Comparison of ENCODE assay signal across 14 mouse cellular contexts in the genomic region with DNA sequence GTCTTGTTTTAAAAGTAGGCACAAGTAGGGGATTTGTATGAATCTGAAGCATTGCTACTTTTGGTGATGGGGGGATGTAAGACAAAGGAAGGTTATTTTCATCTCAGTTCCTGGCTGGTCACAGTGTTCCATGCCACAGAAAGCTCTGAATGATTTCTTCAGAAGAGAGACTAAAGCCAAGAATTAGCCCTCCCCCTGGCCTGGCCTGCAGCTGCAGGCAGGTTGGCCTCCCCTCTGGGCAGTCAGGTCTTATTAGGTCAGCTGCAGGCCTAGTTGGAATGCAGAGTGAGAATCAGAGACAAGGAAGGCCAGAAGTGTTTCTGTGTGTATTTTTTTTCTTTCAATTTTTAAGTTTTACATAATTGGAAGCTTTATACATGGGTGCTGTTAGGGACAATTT.
DNase-seq lines count a peak whose midpoint lies in the region; ATAC-seq and TF ChIP-seq lines count a peak whose summit lies in the region.
"Had no signal": no experiment of that assay in that cellular context is flagged by ENCODE, and none has a peak within 500 bp of the region (broad histone marks: within the 10 kb centered on the region; RNA-seq: fewer than 3 reads in every experiment).

No protein-coding gene starts in this region.

- no peak for TF ChIP-seq CTCF in cerebellum, adult 2 months (IDR thresholded peaks at IDR 0.05; ENCODE audit: borderline replicate concordance, insufficient read depth, low read depth, low read length)

- no peak overlapping the region for H3K9ac ChIP-seq in forebrain, embryonic 14.5 days (ENCODE audit: low read length)
- H3K9ac ChIP-seq: hindbrain, embryonic 14.5 days; lung, embryonic 14.5 days; stomach, embryonic 15.5 days had no signal

- no peak overlapping the region for H3K4me3 ChIP-seq in cerebellum, adult 2 months (replicated peaks; ENCODE audit: insufficient read depth, low read depth, low read length)
- H3K4me3 ChIP-seq in embryonic facial prominence, embryonic 10.5 days: no peak overlapping the region
- no peak overlapping the region for H3K4me3 ChIP-seq in forebrain, embryonic 14.5 days (ENCODE audit: low read depth, low read length)
- H3K4me3 ChIP-seq: stomach, embryonic 15.5 days had no signal

- no peaks in the 10 kb centered on the region for H3K27me3 ChIP-seq in cerebellum, adult 2 months (ENCODE audit: control insufficient read depth, insufficient read depth, low read length)
- no peaks in the 10 kb centered on the region for H3K27me3 ChIP-seq in embryonic facial prominence, embryonic 10.5 days (replicated peaks; ENCODE audit: low read depth, poor library complexity, severe bottlenecking)
- no peaks in the 10 kb centered on the region for H3K27me3 ChIP-seq in forebrain, embryonic 14.5 days (replicated peaks; ENCODE audit: control insufficient read depth, insufficient read depth, low read length)
- H3K27me3 ChIP-seq: stomach, embryonic 15.5 days had no signal

- H3K27ac ChIP-seq in cerebellum, adult 2 months (ENCODE audit: insufficient read depth, low read length): no peak overlapping the region
- H3K27ac ChIP-seq in embryonic facial prominence, embryonic 10.5 days (replicated peaks): peak overlapping the region; percentile 14; the same call in 1 of the 2 replicates
- H3K27ac ChIP-seq in forebrain, embryonic 14.5 days (ENCODE audit: low read depth, low read length): no peak overlapping the region
- H3K27ac ChIP-seq: hindbrain, embryonic 14.5 days; stomach, embryonic 15.5 days had no signal

- no peak for ATAC-seq in forebrain, embryonic 14.5 days

- no peaks in the 10 kb centered on the region for H3K36me3 ChIP-seq in embryonic facial prominence, embryonic 10.5 days (replicated peaks)
- H3K36me3 ChIP-seq in forebrain, embryonic 14.5 days (ENCODE audit: control insufficient read depth, insufficient read depth, low read length): no peaks in the 10 kb centered on the region
- H3K36me3 ChIP-seq: stomach, embryonic 15.5 days had no signal

- H3K4me2 ChIP-seq in forebrain, embryonic 14.5 days (ENCODE audit: low read length): no peak overlapping the region
- H3K4me2 ChIP-seq: heart, embryonic 11.5 days; hindbrain, embryonic 14.5 days; lung, embryonic 14.5 days; midbrain, embryonic 11.5 days; stomach, embryonic 15.5 days had no signal

- peaks cover 6% of the 10 kb centered on the region; the same call in 1 of the 2 replicates for H3K4me1 ChIP-seq in cerebellum, adult 2 months (ENCODE audit: control insufficient read depth, insufficient read depth, low read length)
- H3K4me1 ChIP-seq in embryonic facial prominence, embryonic 10.5 days: peaks cover 14% of the 10 kb centered on the region
- H3K4me1 ChIP-seq in forebrain, embryonic 14.5 days (ENCODE audit: control insufficient read depth, insufficient read depth, low read length): no peaks in the 10 kb centered on the region
- H3K4me1 ChIP-seq: stomach, embryonic 15.5 days had no signal

- no peak for TF ChIP-seq POLR2A in cerebellum, adult 2 months (IDR thresholded peaks at IDR 0.05; ENCODE audit: borderline replicate concordance, insufficient read depth, low read length)

- H3K9me3 ChIP-seq in embryonic facial prominence, embryonic 10.5 days: no peaks in the 10 kb centered on the region
- no peaks in the 10 kb centered on the region for H3K9me3 ChIP-seq in forebrain, embryonic 14.5 days (replicated peaks; ENCODE audit: control insufficient read depth, low read length)
- H3K9me3 ChIP-seq: stomach, embryonic 15.5 days had no signal

- peak; percentile 23 to 43 for DNase-seq in cerebellum, adult 2 months
- no peak for DNase-seq in cerebellum, adult 11 months
- peak; percentile 35 for DNase-seq in layer of hippocampus, adult 9-11 months
- DNase-seq in layer of hippocampus, postnatal 10 days (ENCODE audit: low spot score in 2 of 2): no peak
- DNase-seq in adrenal gland, postnatal 25 days: peak; percentile 5
- DNase-seq in embryonic facial prominence, embryonic 10.5 days (ENCODE audit: low spot score): no peak
- no peak for DNase-seq in spleen, postnatal 36 days (ENCODE audit: low spot score in 2 of 2)
- DNase-seq in forebrain, embryonic 14.5 days (ENCODE audit: low spot score): no peak
- DNase-seq: lung, embryonic 14.5 days; thymus, postnatal 4 days had no signal

Comparison
In these comparisons a context has a peak if more than half of its experiments do, and no peak if none do; other contexts are left out.
1. DNase-seq: peak in cerebellum, adult 2 months (2 of 2), layer of hippocampus, adult 9-11 months (single experiment) and adrenal gland, postnatal 25 days (single experiment); none in cerebellum, adult 11 months (single experiment), layer of hippocampus, postnatal 10 days (0 of 2), embryonic facial prominence, embryonic 10.5 days (single experiment), spleen, postnatal 36 days (0 of 2) and forebrain, embryonic 14.5 days (single experiment).